Mouse (Mus musculus): ENCODE data around the gene Nsun5. TPM values are rescaled to one million over a fixed set of nuclear protein-coding genes. Genes with fewer than 3 reads are reported as not detected.
"Not testable (repeated sequence)": the region's sequence is repeated elsewhere in the genome, so short reads cannot be mapped to it uniquely, and the experiment has no call there.

Gene Nsun5
- polyA plus RNA-seq, 1 experiment: 16.0 TPM

DNA sequence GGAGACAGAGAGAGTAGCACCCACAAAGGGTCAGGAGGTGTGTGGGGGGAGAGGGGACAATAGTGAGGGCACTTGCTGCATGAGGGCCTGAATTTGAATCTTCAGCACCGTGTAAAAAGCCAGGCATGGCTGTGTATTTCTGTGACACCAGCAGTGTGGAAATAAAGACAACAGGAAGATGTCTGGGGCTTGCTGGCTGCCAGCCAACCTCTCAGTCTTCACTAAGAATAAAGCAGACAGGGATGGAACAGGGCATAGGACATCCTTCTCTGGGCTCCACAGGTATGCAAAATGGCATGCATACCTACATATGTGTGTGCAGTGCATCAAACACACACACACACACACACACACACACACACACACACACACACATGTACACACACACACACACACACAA, 13.7 kb upstream of the Nsun5 start:
- Histone ChIP-seq H3K36me3 (ENCODE audit: control insufficient read depth, insufficient read depth, low read length) (no peaks in the 10 kb centered on the region), H3K4me1 (ENCODE audit: control insufficient read depth, insufficient read depth, low read length) (peaks cover 19% of the 10 kb centered on the region), H3K27me3 (ENCODE audit: control insufficient read depth, insufficient read depth, low read length) (no peaks in the 10 kb centered on the region), H3K4me3 (ENCODE audit: control insufficient read depth, low read depth, low read length) (no peak overlapping the region), H3K27ac (ENCODE audit: control insufficient read depth, insufficient read depth, low read depth, low read length) (no peak overlapping the region)
- TF ChIP-seq POLR2A (IDR thresholded peaks at IDR 0.05; ENCODE audit: control insufficient read depth, low read depth, low read length) (no peak), CTCF (IDR thresholded peaks at IDR 0.05; ENCODE audit: control insufficient read depth, insufficient read depth, insufficient replicate concordance, low read depth, low read length) (no peak)

DNA sequence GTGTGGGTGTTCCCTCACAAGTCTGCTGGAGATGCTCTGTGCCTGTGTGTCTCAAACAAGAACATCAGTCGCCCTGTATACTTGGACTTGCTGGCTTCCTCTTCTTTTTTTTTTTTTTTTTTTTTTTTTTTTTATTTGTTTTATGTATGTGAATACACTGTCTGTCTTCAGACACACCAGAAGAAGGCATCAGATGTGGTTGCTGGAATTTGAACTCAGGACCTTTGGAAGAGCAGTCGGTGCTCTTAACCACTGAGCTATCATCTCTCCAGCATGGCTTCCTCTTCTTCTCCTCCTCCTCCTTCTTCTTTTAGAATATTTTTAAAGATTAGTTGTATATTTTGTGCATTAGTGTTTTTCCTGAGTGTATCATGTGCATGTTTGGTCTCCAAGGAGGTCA, 12.2 kb upstream of the Nsun5 start:
- TF ChIP-seq CTCF (IDR thresholded peaks at IDR 0.05; ENCODE audit: control insufficient read depth, insufficient read depth, insufficient replicate concordance, low read depth, low read length) (no peak), POLR2A (IDR thresholded peaks at IDR 0.05; ENCODE audit: control insufficient read depth, low read depth, low read length) (no peak)
- Histone ChIP-seq H3K4me1 (ENCODE audit: control insufficient read depth, insufficient read depth, low read length) (peaks cover 19% of the 10 kb centered on the region), H3K27ac (ENCODE audit: control insufficient read depth, insufficient read depth, low read depth, low read length) (no peak overlapping the region), H3K27me3 (ENCODE audit: control insufficient read depth, insufficient read depth, low read length) (no peaks in the 10 kb centered on the region), H3K4me3 (ENCODE audit: control insufficient read depth, low read depth, low read length) (no peak overlapping the region), H3K36me3 (ENCODE audit: control insufficient read depth, insufficient read depth, low read length) (no peaks in the 10 kb centered on the region)

DNA sequence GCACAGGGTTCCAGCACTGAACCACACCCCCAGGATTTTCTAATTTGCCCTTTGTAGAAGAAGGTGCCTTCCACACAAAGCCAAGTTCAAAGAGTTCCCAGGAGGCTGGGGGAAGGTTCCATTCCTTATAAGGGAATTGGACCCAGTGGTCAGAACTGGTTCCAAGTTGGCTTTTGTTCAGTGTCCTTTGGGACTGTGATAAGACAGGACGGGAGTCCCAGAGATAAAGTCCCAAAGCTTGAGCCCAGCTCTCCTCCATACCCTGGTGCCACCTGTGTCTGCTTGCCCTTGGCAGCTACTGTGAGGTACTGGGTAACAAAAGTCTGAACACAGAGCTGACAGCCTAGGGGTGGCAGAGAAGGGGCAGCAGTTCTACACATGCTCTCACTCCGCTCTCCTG, 10.0 kb upstream of the Nsun5 start:
- Histone ChIP-seq H3K27ac (ENCODE audit: control insufficient read depth, insufficient read depth, low read depth, low read length) (no peak overlapping the region), H3K4me1 (ENCODE audit: control insufficient read depth, insufficient read depth, low read length) (peaks cover 10% of the 10 kb centered on the region), H3K36me3 (ENCODE audit: control insufficient read depth, insufficient read depth, low read length) (no peaks in the 10 kb centered on the region), H3K27me3 (ENCODE audit: control insufficient read depth, insufficient read depth, low read length) (no peaks in the 10 kb centered on the region), H3K4me3 (ENCODE audit: control insufficient read depth, low read depth, low read length) (no peak overlapping the region)
- no peak for TF ChIP-seq POLR2A (IDR thresholded peaks at IDR 0.05; ENCODE audit: control insufficient read depth, low read depth, low read length)
- no peak for TF ChIP-seq CTCF (IDR thresholded peaks at IDR 0.05; ENCODE audit: control insufficient read depth, insufficient read depth, insufficient replicate concordance, low read depth, low read length)

DNA sequence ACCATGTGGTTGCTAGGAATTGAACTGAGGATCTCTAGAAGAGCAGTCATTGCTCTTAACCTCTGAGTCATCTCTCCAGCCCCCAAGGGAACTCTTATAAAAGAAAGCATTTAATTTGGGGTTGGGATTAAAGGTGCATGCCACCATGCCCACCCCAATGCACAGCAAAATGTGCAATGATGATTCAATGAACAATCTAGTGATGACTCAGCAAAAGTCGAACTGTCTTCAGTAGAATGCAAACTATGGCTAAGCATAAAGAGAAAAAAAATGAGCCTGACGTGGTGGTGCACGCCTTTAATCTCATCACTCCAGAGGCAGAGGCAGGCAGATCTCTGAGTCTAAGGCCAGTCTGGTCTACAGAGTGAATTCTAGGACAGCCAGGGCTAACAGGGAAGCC, 7.2 kb upstream of the Nsun5 start:
- no peak overlapping the region for H3K27ac ChIP-seq (ENCODE audit: control insufficient read depth, insufficient read depth, low read depth, low read length)
- peaks cover 10% of the 10 kb centered on the region for H3K4me1 ChIP-seq (ENCODE audit: control insufficient read depth, insufficient read depth, low read length)
- H3K27me3 ChIP-seq (ENCODE audit: control insufficient read depth, insufficient read depth, low read length): no peaks in the 10 kb centered on the region
- no peaks in the 10 kb centered on the region for H3K36me3 ChIP-seq (ENCODE audit: control insufficient read depth, insufficient read depth, low read length)
- TF ChIP-seq CTCF (IDR thresholded peaks at IDR 0.05; ENCODE audit: control insufficient read depth, insufficient read depth, insufficient replicate concordance, low read depth, low read length) (no peak), POLR2A (IDR thresholded peaks at IDR 0.05; ENCODE audit: control insufficient read depth, low read depth, low read length) (no peak)
- no peak overlapping the region for H3K4me3 ChIP-seq (ENCODE audit: control insufficient read depth, low read depth, low read length)

DNA sequence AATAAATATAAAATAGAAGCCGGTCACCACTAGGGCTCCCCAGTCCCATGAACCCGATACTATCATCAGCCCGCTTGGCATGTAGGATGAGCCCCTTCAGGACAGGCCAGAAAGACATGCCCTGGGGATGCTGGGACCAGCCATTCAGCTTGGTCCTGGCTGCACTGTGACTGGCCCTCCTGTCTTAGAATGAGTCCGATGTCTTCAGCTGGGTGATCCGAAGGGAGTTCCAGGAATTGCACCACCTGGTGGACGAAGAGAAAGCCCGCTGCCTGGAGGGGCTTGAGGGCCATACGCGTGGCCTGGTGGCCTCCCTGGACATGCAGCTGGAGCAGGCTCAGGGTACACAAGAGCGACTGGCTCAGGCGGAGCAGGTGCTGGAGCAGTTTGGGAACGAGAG, 6.2 kb upstream of the Nsun5 start:
- no peak overlapping the region for H3K27ac ChIP-seq (ENCODE audit: control insufficient read depth, insufficient read depth, low read depth, low read length)
- TF ChIP-seq CTCF (IDR thresholded peaks at IDR 0.05; ENCODE audit: control insufficient read depth, insufficient read depth, insufficient replicate concordance, low read depth, low read length) (peak; percentile 61), POLR2A (IDR thresholded peaks at IDR 0.05; ENCODE audit: control insufficient read depth, low read depth, low read length) (no peak)
- no peaks in the 10 kb centered on the region for H3K36me3 ChIP-seq (ENCODE audit: control insufficient read depth, insufficient read depth, low read length)
- peaks cover 11% of the 10 kb centered on the region for H3K4me1 ChIP-seq (ENCODE audit: control insufficient read depth, insufficient read depth, low read length)
- no peaks in the 10 kb centered on the region for H3K27me3 ChIP-seq (ENCODE audit: control insufficient read depth, insufficient read depth, low read length)
- no peak overlapping the region for H3K4me3 ChIP-seq (ENCODE audit: control insufficient read depth, low read depth, low read length)

DNA sequence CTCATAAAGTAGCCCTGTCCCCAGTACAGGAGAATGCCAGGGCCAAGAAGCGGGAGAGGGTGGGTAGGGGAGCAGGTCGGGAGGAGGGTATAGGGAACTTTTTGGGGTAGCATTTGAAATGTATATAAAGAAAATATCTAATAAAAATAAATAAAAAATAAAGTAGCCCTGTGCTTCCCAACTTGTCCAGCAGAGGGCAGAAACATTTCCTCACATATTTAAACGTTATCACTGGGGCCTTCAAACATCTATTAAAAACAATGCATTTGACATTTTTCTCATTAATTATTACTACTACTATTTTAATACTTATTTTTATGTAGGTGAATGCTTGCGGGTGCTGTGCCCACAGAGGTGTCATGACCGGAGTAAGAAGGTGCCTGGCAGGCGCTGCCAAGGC, 1.9 kb upstream of the Nsun5 start:
- no peak for TF ChIP-seq POLR2A (IDR thresholded peaks at IDR 0.05; ENCODE audit: control insufficient read depth, low read depth, low read length)
- TF ChIP-seq CTCF (IDR thresholded peaks at IDR 0.05; ENCODE audit: control insufficient read depth, insufficient read depth, insufficient replicate concordance, low read depth, low read length): no peak
- H3K27ac ChIP-seq (ENCODE audit: control insufficient read depth, insufficient read depth, low read depth, low read length): no peak overlapping the region
- no peak overlapping the region for H3K4me3 ChIP-seq (ENCODE audit: control insufficient read depth, low read depth, low read length)
- no peaks in the 10 kb centered on the region for H3K27me3 ChIP-seq (ENCODE audit: control insufficient read depth, insufficient read depth, low read length)
- peaks cover 6% of the 10 kb centered on the region for H3K4me1 ChIP-seq (ENCODE audit: control insufficient read depth, insufficient read depth, low read length)
- no peaks in the 10 kb centered on the region for H3K36me3 ChIP-seq (ENCODE audit: control insufficient read depth, insufficient read depth, low read length)

DNA sequence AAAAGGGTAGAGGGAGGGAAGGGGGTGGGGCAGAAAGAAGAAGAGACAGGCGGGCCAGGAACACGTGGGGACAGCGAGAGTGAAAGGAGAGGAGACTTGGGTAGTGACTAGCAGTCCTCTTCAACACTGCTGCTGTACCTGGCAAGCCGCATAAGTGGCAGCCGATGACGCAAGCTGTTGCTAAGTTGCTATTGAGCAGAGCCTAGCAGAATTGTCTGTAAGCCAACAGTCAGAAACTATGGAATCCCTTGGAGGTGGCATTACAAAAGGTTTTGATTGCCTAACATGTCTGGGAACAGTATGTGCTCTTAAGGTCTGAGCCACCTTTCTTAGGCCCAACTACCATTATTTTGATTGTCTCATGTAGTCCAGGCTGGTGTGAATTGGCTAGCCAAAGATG, 1.4 kb upstream of the Nsun5 start:
- TF ChIP-seq CTCF (IDR thresholded peaks at IDR 0.05; ENCODE audit: control insufficient read depth, insufficient read depth, insufficient replicate concordance, low read depth, low read length) (no peak), POLR2A (IDR thresholded peaks at IDR 0.05; ENCODE audit: control insufficient read depth, low read depth, low read length) (no peak)
- Histone ChIP-seq H3K4me1 (ENCODE audit: control insufficient read depth, insufficient read depth, low read length) (peaks cover 6% of the 10 kb centered on the region), H3K36me3 (ENCODE audit: control insufficient read depth, insufficient read depth, low read length) (no peaks in the 10 kb centered on the region), H3K4me3 (ENCODE audit: control insufficient read depth, low read depth, low read length) (no peak overlapping the region), H3K27me3 (ENCODE audit: control insufficient read depth, insufficient read depth, low read length) (no peaks in the 10 kb centered on the region), H3K27ac (ENCODE audit: control insufficient read depth, insufficient read depth, low read depth, low read length) (no peak overlapping the region)

DNA sequence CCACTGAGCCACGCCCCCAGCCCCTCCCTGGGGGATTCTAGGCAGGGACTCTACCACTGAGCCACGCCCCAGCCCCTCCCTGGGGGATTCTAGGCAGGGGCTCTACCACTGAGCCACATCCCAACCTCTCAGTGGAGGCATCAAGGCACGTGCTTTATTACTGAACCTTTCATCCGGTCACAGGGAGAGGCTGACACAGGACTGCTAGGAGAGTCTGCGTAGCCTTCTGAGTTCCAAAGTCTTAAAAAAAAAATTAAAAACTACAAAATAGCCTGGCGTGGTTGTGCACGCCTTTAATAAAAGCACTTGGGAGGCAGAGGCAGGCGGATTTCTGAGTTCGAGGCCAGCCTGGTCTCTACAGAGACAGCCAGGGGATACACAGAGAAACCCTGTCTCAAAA, 557 bp upstream of the Nsun5 start:
- H3K27ac ChIP-seq (ENCODE audit: control insufficient read depth, insufficient read depth, low read depth, low read length); H3K27me3 ChIP-seq (ENCODE audit: control insufficient read depth, insufficient read depth, low read length); H3K36me3 ChIP-seq (ENCODE audit: control insufficient read depth, insufficient read depth, low read length); H3K4me1 ChIP-seq (ENCODE audit: control insufficient read depth, insufficient read depth, low read length): not testable (repeated sequence)
- peak overlapping the region; percentile 92 for H3K4me3 ChIP-seq (ENCODE audit: control insufficient read depth, low read depth, low read length)

Data from testis, adult 2 months (tissue).